Mouse (Mus musculus): ENCODE measurements around the gene Nanog. TPM values are rescaled to one million over a fixed set of nuclear protein-coding genes. Genes with fewer than 3 reads are reported as not detected.
"Not testable (repeated sequence)": the region's sequence is repeated elsewhere in the genome, so short reads cannot be mapped to it uniquely, and the experiment has no call there.

Nanog gene
- polyA plus RNA-seq, 1 experiment from 2014 or later: 0.21 TPM

DNA sequence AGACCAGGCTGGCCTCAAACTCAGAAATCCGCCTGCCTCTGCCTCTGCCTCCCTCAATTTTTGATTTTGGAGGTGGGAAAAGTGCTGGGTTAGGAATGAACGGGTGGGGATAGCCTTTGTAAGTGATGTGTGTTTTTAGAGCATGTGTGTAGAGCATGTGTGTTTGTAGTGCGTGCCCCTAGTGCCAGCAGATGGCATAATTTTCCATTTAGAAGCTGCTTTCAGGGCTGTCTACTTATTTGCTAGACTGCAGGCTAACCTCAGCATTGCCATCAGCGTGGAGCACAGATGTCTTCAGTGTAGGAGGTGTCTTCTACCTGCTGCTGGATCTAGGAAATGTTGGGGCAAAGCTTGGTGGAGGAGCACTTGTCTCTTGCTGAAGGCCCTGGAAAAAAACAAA lies 1.5 kb downstream of the Nanog start:
- Histone ChIP-seq H3K27ac (no peak overlapping the region), H3K27me3 (peaks cover 18% of the 10 kb centered on the region), H3K9ac (no peak overlapping the region), H3K4me2 (no peak overlapping the region), H3K9me3 (no peaks in the 10 kb centered on the region), H3K36me3 (no peaks in the 10 kb centered on the region), H3K4me1 (replicated peaks) (no peaks in the 10 kb centered on the region), H3K4me3 (no peak overlapping the region)
- no peak for ATAC-seq (ENCODE audit: low FRiP score)
- 78% methylated on average over 4 of the region's 4 CpGs for WGBS

DNA sequence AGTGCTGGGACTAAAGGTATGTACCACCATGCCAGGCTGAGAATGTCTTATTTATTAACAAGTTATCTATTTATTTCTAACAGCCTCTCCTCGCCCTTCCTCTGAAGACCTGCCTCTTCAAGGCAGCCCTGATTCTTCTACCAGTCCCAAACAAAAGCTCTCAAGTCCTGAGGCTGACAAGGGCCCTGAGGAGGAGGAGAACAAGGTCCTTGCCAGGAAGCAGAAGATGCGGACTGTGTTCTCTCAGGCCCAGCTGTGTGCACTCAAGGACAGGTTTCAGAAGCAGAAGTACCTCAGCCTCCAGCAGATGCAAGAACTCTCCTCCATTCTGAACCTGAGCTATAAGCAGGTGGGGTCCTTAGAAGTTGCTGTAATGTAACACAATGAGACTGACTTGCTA lies 4.2 kb downstream of the Nanog start:
- ATAC-seq (ENCODE audit: low FRiP score): no peak
- Histone ChIP-seq H3K36me3 (no peaks in the 10 kb centered on the region), H3K9ac (no peak overlapping the region), H3K4me2 (no peak overlapping the region), H3K9me3 (no peaks in the 10 kb centered on the region), H3K27ac (no peak overlapping the region), H3K4me3 (no peak overlapping the region), H3K27me3 (peaks cover 15% of the 10 kb centered on the region), H3K4me1 (replicated peaks) (peaks cover 11% of the 10 kb centered on the region)
- WGBS: 92% methylated on average over 2 of the region's 2 CpGs

DNA sequence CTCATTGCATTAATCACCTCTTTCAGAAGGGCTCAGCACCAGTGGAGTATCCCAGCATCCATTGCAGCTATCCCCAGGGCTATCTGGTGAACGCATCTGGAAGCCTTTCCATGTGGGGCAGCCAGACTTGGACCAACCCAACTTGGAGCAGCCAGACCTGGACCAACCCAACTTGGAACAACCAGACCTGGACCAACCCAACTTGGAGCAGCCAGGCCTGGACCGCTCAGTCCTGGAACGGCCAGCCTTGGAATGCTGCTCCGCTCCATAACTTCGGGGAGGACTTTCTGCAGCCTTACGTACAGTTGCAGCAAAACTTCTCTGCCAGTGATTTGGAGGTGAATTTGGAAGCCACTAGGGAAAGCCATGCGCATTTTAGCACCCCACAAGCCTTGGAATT lies 5.8 kb downstream of the Nanog start:
- H3K27ac ChIP-seq; H3K4me2 ChIP-seq; H3K36me3 ChIP-seq; H3K27me3 ChIP-seq; H3K4me3 ChIP-seq; H3K9me3 ChIP-seq; ATAC-seq (ENCODE audit: low FRiP score); H3K9ac ChIP-seq: not testable (repeated sequence)
- H3K4me1 ChIP-seq (replicated peaks): peaks cover 11% of the 10 kb centered on the region
- 93% methylated on average over 7 of the region's 7 CpGs for WGBS

DNA sequence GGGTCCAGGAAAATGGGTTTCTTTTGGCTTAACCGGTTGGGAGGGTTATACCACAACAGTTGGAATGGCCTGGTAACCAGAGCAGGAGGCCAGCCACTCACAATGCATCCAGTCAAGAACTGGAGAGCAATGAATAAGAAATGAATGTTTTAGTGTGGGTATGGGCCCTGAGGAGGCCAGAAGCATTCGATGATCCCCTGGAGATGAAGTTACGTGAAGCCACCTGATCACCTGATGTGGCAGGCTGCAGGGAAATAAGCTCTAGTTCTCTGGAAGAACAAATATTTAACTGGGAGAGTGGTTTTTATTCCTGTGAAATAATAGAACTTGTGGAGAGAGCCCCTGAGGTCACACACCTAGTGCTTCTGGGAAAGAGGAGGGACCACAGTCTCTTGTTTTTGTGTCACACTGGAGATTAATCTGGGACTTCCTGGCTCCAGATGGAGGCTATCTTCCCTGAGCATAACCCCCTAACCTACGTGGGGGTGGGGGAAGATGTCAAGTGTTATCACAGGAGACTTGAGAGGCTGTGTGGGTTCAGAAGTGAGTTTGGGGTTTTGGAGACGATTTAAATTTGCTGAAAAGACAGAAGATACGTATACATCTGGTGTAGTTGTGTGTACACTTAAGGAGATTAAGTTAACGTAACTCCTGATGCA lies 7.5 kb downstream of the Nanog start:
- Histone ChIP-seq H3K9me3 (no peaks in the 10 kb centered on the region), H3K36me3 (no peaks in the 10 kb centered on the region), H3K4me3 (no peak overlapping the region), H3K27ac (no peak overlapping the region), H3K27me3 (no peaks in the 10 kb centered on the region), H3K4me2 (no peak overlapping the region), H3K9ac (no peak overlapping the region), H3K4me1 (replicated peaks) (peaks cover 11% of the 10 kb centered on the region)
- ATAC-seq (ENCODE audit: low FRiP score): no peak
- WGBS: 59% methylated on average over 7 of the region's 7 CpGs

DNA sequence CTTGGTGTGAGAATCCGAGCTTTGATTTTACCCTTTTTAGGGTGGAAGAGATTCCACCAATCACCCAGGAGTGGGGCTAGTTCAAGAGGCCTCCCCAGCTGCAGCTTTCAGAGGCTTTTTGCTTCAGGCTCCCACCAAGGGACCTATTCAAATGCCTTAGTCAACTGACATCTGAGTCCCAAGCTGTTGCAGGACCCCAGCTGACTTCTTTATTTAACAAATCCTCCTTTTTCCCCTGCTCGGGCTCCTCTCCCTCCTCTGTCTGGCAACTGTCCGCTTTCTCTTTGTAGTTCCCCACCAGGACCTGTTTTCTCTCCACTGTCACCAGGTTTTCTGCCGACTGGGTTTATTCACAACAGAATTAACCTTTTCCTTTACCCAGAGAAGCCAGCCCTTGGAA lies 8.6 kb downstream of the Nanog start:
- H3K4me1 ChIP-seq (replicated peaks): peaks cover 11% of the 10 kb centered on the region
- no peaks in the 10 kb centered on the region for H3K36me3 ChIP-seq
- no peak overlapping the region for H3K27ac ChIP-seq
- H3K9ac ChIP-seq: no peak overlapping the region
- H3K4me2 ChIP-seq: no peak overlapping the region
- no peaks in the 10 kb centered on the region for H3K27me3 ChIP-seq
- peak; percentile 52; the same call in 1 of the 2 replicates for ATAC-seq (ENCODE audit: low FRiP score)
- 2% methylated on average over 4 of the region's 4 CpGs for WGBS
- H3K4me3 ChIP-seq: no peak overlapping the region
- H3K9me3 ChIP-seq: no peaks in the 10 kb centered on the region

DNA sequence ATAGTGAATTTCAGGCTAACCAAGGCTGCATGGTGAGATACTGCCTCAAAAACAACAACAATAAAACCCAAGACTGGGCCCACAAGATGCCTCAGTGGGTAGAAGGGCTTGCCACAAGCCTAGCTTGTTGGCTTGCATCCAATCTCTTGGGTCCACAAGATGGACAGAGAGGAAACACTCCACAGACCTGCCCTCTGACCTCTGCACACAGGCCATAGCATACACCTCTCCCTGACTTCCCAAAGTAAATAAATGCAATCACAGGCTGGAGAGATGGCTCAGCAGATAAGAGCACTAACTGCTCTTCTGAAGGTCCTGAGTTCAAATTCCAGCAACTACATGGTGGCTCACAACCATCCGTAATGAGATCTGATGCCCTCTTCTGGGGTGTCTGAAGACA lies 10.9 kb downstream of the Nanog start:
- not testable (repeated sequence) for H3K9me3 ChIP-seq; ATAC-seq (ENCODE audit: low FRiP score); H3K4me3 ChIP-seq; H3K27me3 ChIP-seq; H3K36me3 ChIP-seq; H3K27ac ChIP-seq; H3K4me2 ChIP-seq; H3K9ac ChIP-seq
- H3K4me1 ChIP-seq (replicated peaks): peaks cover 11% of the 10 kb centered on the region
- WGBS: 97% methylated on average over 1 of the region's 1 CpGs

DNA sequence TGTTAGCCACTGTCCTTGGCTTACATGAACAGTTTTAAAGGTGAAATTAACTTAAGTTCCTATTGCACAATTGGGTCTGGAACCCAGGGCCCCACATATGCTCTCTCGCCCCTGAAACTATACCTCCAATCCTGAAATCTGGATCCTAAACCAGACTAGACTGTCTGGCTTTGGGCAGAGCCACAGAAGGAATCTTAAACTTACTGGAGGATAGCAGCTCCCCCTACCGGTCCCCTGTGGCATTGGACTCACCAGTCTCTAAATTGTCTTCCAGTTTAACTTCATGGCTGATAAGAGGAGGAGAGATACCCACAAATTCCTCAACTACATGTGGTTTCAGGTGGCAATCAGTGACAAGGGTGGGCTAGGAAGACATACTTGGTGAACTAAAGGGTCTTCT lies 12.7 kb downstream of the Nanog start:
- H3K4me2 ChIP-seq: no peak overlapping the region
- no peak overlapping the region for H3K4me3 ChIP-seq
- ATAC-seq (ENCODE audit: low FRiP score): no peak
- no peak overlapping the region for H3K9ac ChIP-seq
- H3K27me3 ChIP-seq: no peaks in the 10 kb centered on the region
- no peaks in the 10 kb centered on the region for H3K9me3 ChIP-seq
- WGBS: 34% methylated on average over 2 of the region's 2 CpGs
- peaks cover 11% of the 10 kb centered on the region for H3K4me1 ChIP-seq (replicated peaks)
- no peak overlapping the region for H3K27ac ChIP-seq
- no peaks in the 10 kb centered on the region for H3K36me3 ChIP-seq

DNA sequence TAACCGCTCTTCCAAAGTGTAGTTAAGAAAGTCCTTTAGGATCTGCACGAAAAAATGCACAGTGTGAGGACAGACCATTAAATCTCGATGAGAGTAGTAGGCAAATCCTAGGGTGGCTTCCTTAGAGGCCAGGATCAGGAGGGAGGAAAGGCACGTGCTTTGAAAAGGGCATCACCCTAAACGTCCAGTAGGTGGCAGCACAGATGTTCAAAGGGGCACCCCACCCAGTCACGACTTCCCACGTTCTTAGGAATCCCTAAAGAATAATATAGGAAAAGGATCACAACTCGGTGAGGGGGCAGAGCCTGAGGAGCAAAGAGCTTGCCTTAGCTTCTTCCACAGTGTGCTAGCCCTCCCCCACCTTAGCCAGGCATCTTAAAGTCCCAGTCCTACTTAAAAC lies 32.7 kb downstream of the Nanog start:
- Histone ChIP-seq H3K4me1 (replicated peaks) (peaks cover 22% of the 10 kb centered on the region), H3K36me3 (peaks cover 17% of the 10 kb centered on the region), H3K4me2 (peak overlapping the region; percentile 66), H3K9me3 (no peaks in the 10 kb centered on the region), H3K9ac (no peak overlapping the region), H3K27me3 (peaks cover 38% of the 10 kb centered on the region), H3K4me3 (peak overlapping the region; percentile 12; the same call in 1 of the 2 replicates), H3K27ac (no peak overlapping the region)
- WGBS: 10% methylated on average over 8 of the region's 8 CpGs
- ATAC-seq (ENCODE audit: low FRiP score): peak; percentile 44

DNA sequence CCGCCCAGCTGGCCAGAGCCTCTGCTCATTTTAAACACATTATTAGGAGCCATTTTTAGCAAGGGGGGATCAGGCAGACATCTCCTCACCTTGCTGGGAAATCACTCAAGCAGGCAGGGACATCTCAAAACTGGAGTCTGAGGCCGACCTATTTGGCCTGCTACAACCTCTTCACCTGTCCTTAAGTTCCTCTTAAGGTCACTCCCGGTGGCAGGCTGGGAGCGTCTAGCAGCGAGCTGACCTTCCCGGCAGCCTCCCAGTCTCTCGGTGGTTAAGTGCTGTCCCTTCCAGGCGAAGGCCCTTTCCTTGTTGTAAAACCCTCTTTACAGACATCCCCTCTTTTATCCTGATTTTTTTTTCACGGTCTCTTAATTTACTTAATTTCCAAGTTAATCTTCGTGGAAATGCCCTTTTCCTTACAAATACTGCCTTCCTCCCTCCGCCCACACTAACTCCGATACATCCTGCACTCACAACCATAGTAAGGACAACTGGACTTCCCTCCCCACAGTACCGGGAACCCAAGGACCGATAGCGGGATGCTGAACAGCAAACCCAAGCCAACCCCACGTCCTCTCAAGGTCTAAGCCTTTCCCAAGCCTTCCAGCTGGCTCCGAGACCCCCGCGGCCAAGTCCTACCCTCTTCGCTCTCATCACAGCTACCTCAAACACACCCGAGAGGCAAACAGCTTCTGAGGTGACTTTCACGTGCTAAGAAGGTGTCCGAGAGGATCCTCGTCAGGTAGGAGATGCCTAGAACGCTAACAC lies 34.4 kb downstream of the Nanog start:
- H3K36me3 ChIP-seq: peaks cover 6% of the 10 kb centered on the region; the same call in 1 of the 2 replicates
- peaks cover 45% of the 10 kb centered on the region for H3K27me3 ChIP-seq
- WGBS: 2% methylated on average over 25 of the region's 25 CpGs
- H3K9ac ChIP-seq: peak overlapping the region; percentile 69
- no peak overlapping the region for H3K27ac ChIP-seq
- H3K4me1 ChIP-seq (replicated peaks): peaks cover 22% of the 10 kb centered on the region
- H3K4me2 ChIP-seq: peak overlapping the region; percentile 66
- ATAC-seq (ENCODE audit: low FRiP score): peak; percentile 23
- H3K4me3 ChIP-seq: peak overlapping the region; percentile 49
- H3K9me3 ChIP-seq: no peaks in the 10 kb centered on the region

DNA sequence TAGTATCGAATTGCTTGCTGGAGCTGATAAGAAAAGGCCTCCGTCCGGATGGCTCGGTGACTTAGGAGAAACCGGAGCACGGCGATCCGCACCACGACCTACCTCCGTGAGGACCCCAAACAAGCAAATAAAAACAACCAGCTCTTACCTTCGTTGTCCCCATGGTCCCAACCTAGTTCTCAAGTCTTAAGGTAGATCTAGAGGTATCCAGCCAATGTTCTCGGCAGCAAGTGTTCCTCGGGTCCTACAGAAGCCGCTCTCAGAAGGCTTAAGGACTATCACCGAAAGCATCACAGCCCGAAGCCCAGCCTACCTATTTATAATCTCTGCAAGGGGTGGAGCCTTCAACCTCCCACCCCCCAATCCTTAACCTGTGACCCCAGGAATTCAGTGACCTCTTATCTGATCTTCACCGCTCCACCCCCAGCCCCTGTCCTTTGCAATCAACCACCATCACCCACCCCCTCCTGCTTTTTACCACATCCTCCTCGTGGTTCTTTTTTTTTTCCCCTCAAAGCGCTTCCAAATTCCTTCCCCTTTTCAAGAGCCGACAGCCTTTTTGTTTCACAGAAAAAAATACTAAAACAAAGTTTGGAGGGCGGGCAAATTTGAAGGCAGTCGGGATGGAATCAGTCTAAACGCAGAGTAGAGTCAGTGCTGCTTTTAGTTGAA lies 35.1 kb downstream of the Nanog start:
- Histone ChIP-seq H3K36me3 (0 out of 2 replicates have a peak, but pooled peaks cover 1% of the 10 kb centered on the region), H3K4me3 (peak overlapping the region; percentile 49), H3K4me2 (peak overlapping the region; percentile 66), H3K27me3 (peaks cover 45% of the 10 kb centered on the region), H3K27ac (no peak overlapping the region), H3K4me1 (replicated peaks) (peaks cover 22% of the 10 kb centered on the region), H3K9me3 (no peaks in the 10 kb centered on the region), H3K9ac (peak overlapping the region; percentile 69)
- peak; percentile 62 for ATAC-seq (ENCODE audit: low FRiP score)
- WGBS: under 1% methylated on average over 23 of the region's 23 CpGs

DNA sequence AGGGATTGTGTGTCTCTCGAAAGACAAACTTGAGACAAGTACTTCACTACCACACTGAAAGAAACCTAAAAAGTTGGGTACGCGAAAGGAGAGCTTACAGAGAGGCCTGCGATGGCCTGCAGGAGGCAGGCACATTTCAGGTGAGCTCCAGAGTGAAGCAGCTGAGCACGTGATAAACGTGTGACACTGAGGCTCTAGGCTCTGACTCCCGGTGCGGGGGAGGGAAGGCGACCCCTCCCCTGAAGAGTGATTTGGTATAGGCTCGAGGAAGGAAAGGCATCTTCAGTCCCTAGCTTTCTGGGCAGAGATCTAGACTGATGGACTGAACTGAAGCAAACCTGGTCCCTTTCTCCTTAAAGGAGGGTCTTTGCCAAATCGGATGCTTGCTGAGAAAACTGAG lies 36.1 kb downstream of the Nanog start:
- Histone ChIP-seq H3K27me3 (peaks cover 45% of the 10 kb centered on the region), H3K4me3 (no peak overlapping the region), H3K9me3 (no peaks in the 10 kb centered on the region), H3K4me1 (replicated peaks) (peaks cover 22% of the 10 kb centered on the region), H3K27ac (no peak overlapping the region), H3K4me2 (0 out of 2 replicates have a peak overlapping the region, but pooled peaks have one; percentile 2), H3K9ac (no peak overlapping the region), H3K36me3 (no peaks in the 10 kb centered on the region)
- no peak for ATAC-seq (ENCODE audit: low FRiP score)
- 17% methylated on average over 11 of the region's 11 CpGs for WGBS

DNA sequence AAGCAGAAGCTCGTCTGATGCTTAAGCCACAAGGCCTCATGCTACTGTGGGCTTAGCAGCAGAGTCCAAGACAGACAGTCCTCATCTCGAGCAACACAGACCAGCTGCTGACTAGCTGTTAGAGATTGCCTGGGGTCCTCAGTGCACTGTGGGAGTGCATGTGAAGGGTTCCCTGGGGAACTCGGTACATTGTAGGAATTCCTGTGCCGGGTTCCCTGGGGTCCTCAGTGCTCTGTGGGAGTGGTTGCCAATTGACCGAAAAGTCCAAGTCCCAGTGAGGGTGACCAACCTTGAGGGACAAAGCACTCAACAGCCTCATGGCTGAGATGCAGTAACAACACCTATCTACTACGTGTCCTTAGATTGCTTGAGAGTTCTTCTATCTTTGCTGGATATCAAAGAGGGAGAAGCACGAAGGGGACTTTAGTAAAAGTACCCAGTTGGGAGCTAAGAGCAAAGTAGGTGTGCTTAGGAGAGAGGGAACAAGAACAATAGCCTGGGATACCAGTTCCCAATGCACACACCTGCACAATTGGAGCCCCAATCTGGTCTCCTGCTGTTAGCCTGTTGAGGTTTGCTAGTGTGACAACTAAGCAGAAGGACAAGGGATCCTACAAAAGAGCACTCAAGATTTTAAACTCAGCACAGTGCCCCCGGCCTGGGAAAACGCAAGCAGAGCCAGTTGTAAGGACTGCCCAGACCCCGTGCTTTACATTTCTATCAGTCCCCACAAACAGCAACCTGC lies 37.4 kb downstream of the Nanog start:
- no peaks in the 10 kb centered on the region for H3K9me3 ChIP-seq
- H3K4me2 ChIP-seq: no peak overlapping the region
- H3K4me3 ChIP-seq: no peak overlapping the region
- no peak for ATAC-seq (ENCODE audit: low FRiP score)
- H3K4me1 ChIP-seq (replicated peaks): peaks cover 22% of the 10 kb centered on the region
- H3K27ac ChIP-seq: no peak overlapping the region
- no peak overlapping the region for H3K9ac ChIP-seq
- 21% methylated on average over 10 of the region's 10 CpGs for WGBS
- H3K27me3 ChIP-seq: peaks cover 45% of the 10 kb centered on the region
- H3K36me3 ChIP-seq: no peaks in the 10 kb centered on the region

Measured in hindbrain, embryonic 13.5 days (tissue).